Comparison of ENCODE assay signal across 18 mouse cellular contexts in the genomic region with DNA sequence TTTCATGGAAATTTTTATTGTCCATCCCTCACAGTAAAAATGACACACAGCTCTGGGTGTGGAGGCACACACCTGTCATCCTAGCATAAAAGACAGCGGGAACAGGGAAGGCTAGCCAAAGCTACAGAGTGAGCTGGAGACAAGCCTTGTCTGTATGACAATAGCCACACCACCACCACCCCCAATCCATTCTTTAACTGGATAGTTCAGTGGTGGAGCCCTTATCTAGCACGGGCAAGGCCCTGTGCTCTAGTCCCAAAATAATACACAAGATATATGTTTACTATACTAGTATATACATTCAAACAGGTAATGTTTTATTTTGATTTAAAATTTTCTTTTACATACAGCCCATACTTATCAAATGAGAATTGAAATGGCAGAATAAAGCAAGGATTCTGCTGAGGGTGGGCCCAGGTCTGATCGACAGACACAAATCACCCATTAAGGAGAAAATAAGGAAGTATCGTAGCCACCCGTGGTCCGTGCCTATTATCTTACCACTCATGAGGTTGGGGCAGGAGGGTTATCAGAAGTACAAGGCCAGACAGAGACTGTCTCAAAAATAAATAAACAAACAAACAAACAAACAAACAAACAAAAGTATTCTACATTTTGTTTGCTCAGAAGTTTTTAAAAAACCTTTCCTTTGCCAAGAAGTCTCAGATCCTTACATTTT. TPM values are rescaled to one million over a fixed set of nuclear protein-coding genes. Genes with fewer than 3 reads are reported as not detected.
DNase-seq lines count a peak whose midpoint lies in the region; ATAC-seq and TF ChIP-seq lines count a peak whose summit lies in the region.
"Had no signal": no experiment of that assay in that cellular context is flagged by ENCODE, and none has a peak within 500 bp of the region (broad histone marks: within the 10 kb centered on the region; RNA-seq: fewer than 3 reads in every experiment).

No protein-coding gene starts in this region.

- H3K4me1 ChIP-seq in heart, embryonic 12.5 days (replicated peaks) = peaks cover 28% of the 10 kb centered on the region
- H3K4me1 ChIP-seq in liver, embryonic 14.5 days (replicated peaks; ENCODE audit: control insufficient read depth in 2 of 2, insufficient read depth in 2 of 2, low read length in 1 of 2) = peaks cover 73% of the 10 kb centered on the region in 2 experiments
- peaks cover 25% of the 10 kb centered on the region for H3K4me1 ChIP-seq in midbrain, embryonic 13.5 days (replicated peaks)
- peaks cover 18% of the 10 kb centered on the region for H3K4me1 ChIP-seq in limb, embryonic 10.5 days

- TF ChIP-seq EP300 in liver, embryonic 14.5 days (IDR thresholded peaks at IDR 0.05; ENCODE audit: low read depth) = peak; percentile 39; the same call in 1 of the 2 replicates

- intact Hi-C loops in heart, postnatal 10 days (cut with DNase I) = no loop called here

- no peaks in the 10 kb centered on the region for H3K36me3 ChIP-seq in heart, embryonic 12.5 days
- H3K36me3 ChIP-seq in liver, embryonic 14.5 days (replicated peaks; ENCODE audit: control insufficient read depth, insufficient read depth, low read depth) = peaks cover 56% of the 10 kb centered on the region
- H3K36me3 ChIP-seq in midbrain, embryonic 13.5 days = no peaks in the 10 kb centered on the region
- no peaks in the 10 kb centered on the region for H3K36me3 ChIP-seq in limb, embryonic 10.5 days
- H3K36me3 ChIP-seq: embryonic facial prominence, embryonic 13.5 days; forebrain, embryonic 12.5 days; intestine, embryonic 15.5 days had no signal

- no peak overlapping the region for H3K27ac ChIP-seq in heart, embryonic 12.5 days (ENCODE audit: poor library complexity, severe bottlenecking)
- peak overlapping the region; percentile 58 for H3K27ac ChIP-seq in liver, embryonic 14.5 days
- no peak overlapping the region for H3K27ac ChIP-seq in midbrain, embryonic 13.5 days
- no peak overlapping the region for H3K27ac ChIP-seq in limb, embryonic 10.5 days
- H3K27ac ChIP-seq: embryonic facial prominence, embryonic 13.5 days; forebrain, embryonic 12.5 days; hindbrain, embryonic 14.5 days; intestine, embryonic 15.5 days had no signal

- H3K4me2 ChIP-seq in heart, embryonic 12.5 days = no peak overlapping the region
- H3K4me2 ChIP-seq in liver, embryonic 14.5 days (ENCODE audit: low read depth) = peak overlapping the region; percentile 49
- no peak overlapping the region for H3K4me2 ChIP-seq in midbrain, embryonic 13.5 days (replicated peaks)
- H3K4me2 ChIP-seq: embryonic facial prominence, embryonic 13.5 days; forebrain, embryonic 12.5 days; hindbrain, embryonic 14.5 days; intestine, embryonic 15.5 days had no signal

- WGBS in heart, embryonic 12.5 days = 45% methylated on average over 6 of the region's 6 CpGs
- 13% methylated on average over 6 of the region's 6 CpGs for WGBS in liver, embryonic 14.5 days (ENCODE audit: insufficient replicate concordance)
- 78% methylated on average over 6 of the region's 6 CpGs for WGBS in midbrain, embryonic 13.5 days
- 83% methylated on average over 6 of the region's 6 CpGs for whole genome bisulfite sequencing in limb, embryonic 10.5 days

- peaks cover 47% of the 10 kb centered on the region for H3K27me3 ChIP-seq in heart, embryonic 12.5 days (replicated peaks)
- no peaks in the 10 kb centered on the region for H3K27me3 ChIP-seq in liver, embryonic 14.5 days (ENCODE audit: control insufficient read depth, insufficient read depth, low read length)
- 0 out of 2 replicates have a peak, but pooled peaks cover 2% of the 10 kb centered on the region for H3K27me3 ChIP-seq in midbrain, embryonic 13.5 days
- 0 out of 2 replicates have a peak, but pooled peaks cover under 1% of the 10 kb centered on the region for H3K27me3 ChIP-seq in limb, embryonic 10.5 days (ENCODE audit: low read depth, poor library complexity, severe bottlenecking)
- H3K27me3 ChIP-seq: CH12.LX; embryonic facial prominence, embryonic 13.5 days; forebrain, embryonic 12.5 days; intestine, embryonic 15.5 days had no signal

- TF ChIP-seq CTCF in liver, embryonic 14.5 days (IDR thresholded peaks at IDR 0.05; ENCODE audit: low read depth) = no peak

- H3K9ac ChIP-seq in heart, embryonic 12.5 days = no peak overlapping the region
- H3K9ac ChIP-seq in liver, embryonic 14.5 days (replicated peaks) = peak overlapping the region; percentile 38; the same call in 1 of the 2 replicates
- H3K9ac ChIP-seq in midbrain, embryonic 13.5 days (replicated peaks) = no peak overlapping the region
- H3K9ac ChIP-seq: embryonic facial prominence, embryonic 13.5 days; forebrain, embryonic 12.5 days; forebrain, postnatal 0 days; hindbrain, embryonic 14.5 days; intestine, embryonic 15.5 days had no signal

- ATAC-seq in heart, embryonic 12.5 days (ENCODE audit: insufficient number of reproducible peaks, low FRiP score) = peak; percentile 52; the same call in 1 of the 2 replicates
- no peak for ATAC-seq in liver, embryonic 14.5 days (ENCODE audit: insufficient read depth)
- peak; percentile 45 for ATAC-seq in megakaryocyte progenitor cell, adult 5-6 weeks (replicated peaks; ENCODE audit: poor library complexity)
- no peak for ATAC-seq in midbrain, embryonic 13.5 days
- ATAC-seq: forebrain, postnatal 0 days; intestine, embryonic 15.5 days had no signal

- no peak for DNase-seq in heart, postnatal 10 days
- DNase-seq in liver (peak; percentile 50), MN1 (ENCODE audit: low spot score) (no peak)
- DNase-seq in liver, embryonic 14.5 days (ENCODE audit: low read depth in 3 of 3, low spot score in 3 of 3) = peak in 1 of 3 experiments; percentile 28
- DNase-seq in limb, embryonic 10.5 days (ENCODE audit: low spot score) = no peak
- DNase-seq: adrenal gland, adult 2 months; adrenal gland, postnatal 25 days; forebrain, postnatal 0 days; gastrocnemius, postnatal 14 days; heart, postnatal 4 days had no signal

- no peaks in the 10 kb centered on the region for H3K9me3 ChIP-seq in heart, embryonic 12.5 days (replicated peaks)
- peaks cover 3% of the 10 kb centered on the region for H3K9me3 ChIP-seq in liver, embryonic 14.5 days (ENCODE audit: control insufficient read depth, low read length)
- no peaks in the 10 kb centered on the region for H3K9me3 ChIP-seq in midbrain, embryonic 13.5 days
- H3K9me3 ChIP-seq in limb, embryonic 10.5 days (replicated peaks) = no peaks in the 10 kb centered on the region
- H3K9me3 ChIP-seq: embryonic facial prominence, embryonic 13.5 days; forebrain, embryonic 12.5 days; intestine, embryonic 15.5 days had no signal

- no peak overlapping the region for H3K4me3 ChIP-seq in heart, embryonic 12.5 days
- peak overlapping the region in 1 of 2 experiments; percentile 9; a peak in 1 of 4 replicates for H3K4me3 ChIP-seq in liver, embryonic 14.5 days (ENCODE audit: insufficient read depth in 1 of 2, low read depth in 2 of 2, low read length in 2 of 2)
- H3K4me3 ChIP-seq in midbrain, embryonic 13.5 days (replicated peaks) = no peak overlapping the region
- no peak overlapping the region for H3K4me3 ChIP-seq in limb, embryonic 10.5 days
- H3K4me3 ChIP-seq: embryonic facial prominence, embryonic 13.5 days; forebrain, embryonic 12.5 days; intestine, embryonic 15.5 days had no signal

RNA-seq across cellular contexts. Expression of gene Fhdc1, which starts 14.3 kb away (rescaled TPM):
- 4.4 TPM in 2 replicates for polyA plus RNA-seq in heart, embryonic 12.5 days (2016; fragmentation: Nextera tagmentation; extraction: Ambion mirVana)
- total RNA-seq in heart, postnatal 10 days (2021) = 1 to 10 TPM in 1 of 2 experiments, under 1 TPM in 1; 0.41 to 1.2 TPM
- 15.1 and 15.9 TPM in 2 replicates for polyA plus RNA-seq in liver, embryonic 14.5 days (2012; rRNA removed)
- 28.0 and 29.2 TPM in 2 replicates for polyA plus RNA-seq in liver, embryonic 14.5 days (2014; fragmentation: Nextera tagmentation; extraction: Ambion mirVana)
- total RNA-seq in megakaryocyte progenitor cell, adult 5-6 weeks (2015) = 0.22 and 2.2 TPM in 2 replicates
- total RNA-seq in megakaryocyte progenitor cell, adult 5-6 weeks (2017) = 0.74 and 0.79 TPM in 2 replicates
- 3.0 and 3.5 TPM in 2 replicates for polyA plus RNA-seq in midbrain, embryonic 13.5 days (2015; fragmentation: Nextera tagmentation; extraction: Ambion mirVana)
- polyA plus RNA-seq in limb, embryonic 10.5 days (2016; fragmentation: Nextera tagmentation; extraction: Ambion mirVana) = 1.2 and 2.2 TPM in 2 replicates

Comparison
In these comparisons a context has a peak if more than half of its experiments do, and no peak if none do; other contexts are left out.
1. ATAC-seq: peak in heart, embryonic 12.5 days (single experiment) and megakaryocyte progenitor cell, adult 5-6 weeks (single experiment); none in liver, embryonic 14.5 days (single experiment) and midbrain, embryonic 13.5 days (single experiment).